ENCODE assay signal across 8 mouse cellular contexts in genomic region chr7:73616015-73616414, GRCm38 (mm10).
DNase-seq lines count a peak whose midpoint lies in the region; ATAC-seq and TF ChIP-seq lines count a peak whose summit lies in the region.

No protein-coding gene starts in this region.

- H3K4me3 ChIP-seq in kidney, postnatal 0 days (replicated peaks; ENCODE audit: low read depth, low read length): no peak overlapping the region
- peak overlapping the region; percentile 77; the same call in 1 of the 2 replicates for H3K4me3 ChIP-seq in embryonic facial prominence, embryonic 10.5 days
- H3K4me3 ChIP-seq in heart, postnatal 0 days (ENCODE audit: low read depth, low read length): no peak overlapping the region
- no peak overlapping the region; the same call in 1 of the 2 replicates for H3K4me3 ChIP-seq in midbrain, embryonic 14.5 days (replicated peaks; ENCODE audit: low read depth, low read length)

- no peak for TF ChIP-seq CTCF in kidney, postnatal 0 days (IDR thresholded peaks at IDR 0.05; ENCODE audit: low read depth)
- no peak for TF ChIP-seq CTCF in heart, postnatal 0 days (IDR thresholded peaks at IDR 0.05; ENCODE audit: low read depth)

- 16% methylated on average over 11 of the region's 11 CpGs for WGBS in kidney, postnatal 0 days
- WGBS in embryonic facial prominence, embryonic 10.5 days: 30% methylated on average over 11 of the region's 11 CpGs
- 52% methylated on average over 11 of the region's 11 CpGs for WGBS in heart, postnatal 0 days
- 19% methylated on average over 11 of the region's 11 CpGs for WGBS in midbrain, embryonic 14.5 days

- TF ChIP-seq EP300 in heart, postnatal 0 days (IDR thresholded peaks at IDR 0.05; ENCODE audit: low read depth): no peak

- H3K27me3 ChIP-seq in kidney, postnatal 0 days (ENCODE audit: insufficient read depth, low read length): no peaks in the 10 kb centered on the region
- H3K27me3 ChIP-seq in embryonic facial prominence, embryonic 10.5 days (replicated peaks; ENCODE audit: low read depth, poor library complexity, severe bottlenecking): no peaks in the 10 kb centered on the region
- no peaks in the 10 kb centered on the region for H3K27me3 ChIP-seq in heart, postnatal 0 days (ENCODE audit: control insufficient read depth, insufficient read depth, low read length)
- H3K27me3 ChIP-seq in midbrain, embryonic 14.5 days (ENCODE audit: control insufficient read depth, insufficient read depth, low read length): no peaks in the 10 kb centered on the region

- peak overlapping the region; percentile 72 for H3K4me2 ChIP-seq in kidney, postnatal 0 days (ENCODE audit: low read length)
- peak overlapping the region; percentile 62; the same call in 1 of the 2 replicates for H3K4me2 ChIP-seq in heart, postnatal 0 days (ENCODE audit: low read depth, low read length)
- peak overlapping the region; percentile 88 for H3K4me2 ChIP-seq in midbrain, embryonic 14.5 days (ENCODE audit: low read length)

- H3K4me1 ChIP-seq in kidney, postnatal 0 days (replicated peaks; ENCODE audit: insufficient read depth, low read length): peaks cover 3% of the 10 kb centered on the region
- H3K4me1 ChIP-seq in embryonic facial prominence, embryonic 10.5 days: peaks cover 48% of the 10 kb centered on the region
- peaks cover 27% of the 10 kb centered on the region for H3K4me1 ChIP-seq in heart, postnatal 0 days (ENCODE audit: control insufficient read depth, insufficient read depth)
- peaks cover 27% of the 10 kb centered on the region for H3K4me1 ChIP-seq in midbrain, embryonic 14.5 days (ENCODE audit: control insufficient read depth, insufficient read depth, low read length)

- DNase-seq in kidney, postnatal 0 days (ENCODE audit: low spot score): peak; percentile 54
- no peak for DNase-seq in kidney, postnatal 14 days
- DNase-seq in embryonic facial prominence, embryonic 10.5 days (ENCODE audit: low spot score): no peak
- DNase-seq in heart, postnatal 0 days (ENCODE audit: low spot score): no peak
- DNase-seq in midbrain, embryonic 14.5 days: no peak
- no peak for DNase-seq in thymus, postnatal 10 days (ENCODE audit: low spot score in 2 of 2)
- DNase-seq in right cerebral cortex, adult 2 months (ENCODE audit: low spot score in 2 of 2): no peak

- H3K9ac ChIP-seq in kidney, postnatal 0 days (ENCODE audit: low read depth, low read length): 0 out of 2 replicates have a peak overlapping the region, but pooled peaks have one; percentile 25
- H3K9ac ChIP-seq in heart, postnatal 0 days (replicated peaks; ENCODE audit: low read depth, low read length): peak overlapping the region; percentile 79
- no peak overlapping the region for H3K9ac ChIP-seq in midbrain, embryonic 14.5 days (replicated peaks; ENCODE audit: low read length)

- H3K36me3 ChIP-seq in kidney, postnatal 0 days (ENCODE audit: insufficient read depth, low read length): no peaks in the 10 kb centered on the region
- H3K36me3 ChIP-seq in embryonic facial prominence, embryonic 10.5 days (replicated peaks): no peaks in the 10 kb centered on the region
- H3K36me3 ChIP-seq in heart, postnatal 0 days (replicated peaks; ENCODE audit: control insufficient read depth, insufficient read depth, low read length): no peaks in the 10 kb centered on the region
- H3K36me3 ChIP-seq in midbrain, embryonic 14.5 days (ENCODE audit: control insufficient read depth, insufficient read depth, low read length): no peaks in the 10 kb centered on the region

- no peak for ATAC-seq in kidney, postnatal 0 days (replicated peaks; ENCODE audit: low FRiP score, low read depth)
- no peak for ATAC-seq in heart, postnatal 0 days (ENCODE audit: insufficient read depth, low read depth)
- no peak for ATAC-seq in midbrain, embryonic 14.5 days (ENCODE audit: low FRiP score, low TSS enrichment)
- no peak for ATAC-seq in frontal cortex, adult (ENCODE audit: low TSS enrichment)

- H3K9me3 ChIP-seq in kidney, postnatal 0 days (replicated peaks; ENCODE audit: low read length): no peaks in the 10 kb centered on the region
- no peaks in the 10 kb centered on the region for H3K9me3 ChIP-seq in embryonic facial prominence, embryonic 10.5 days
- H3K9me3 ChIP-seq in heart, postnatal 0 days (replicated peaks; ENCODE audit: control insufficient read depth, low read length): no peaks in the 10 kb centered on the region
- no peaks in the 10 kb centered on the region for H3K9me3 ChIP-seq in midbrain, embryonic 14.5 days (ENCODE audit: control insufficient read depth, low read length)

- H3K27ac ChIP-seq in kidney, postnatal 0 days: peak overlapping the region; percentile 99
- H3K27ac ChIP-seq in embryonic facial prominence, embryonic 10.5 days (replicated peaks): peak overlapping the region; percentile 100
- peak overlapping the region; percentile 99 for H3K27ac ChIP-seq in heart, postnatal 0 days (ENCODE audit: low read depth)
- H3K27ac ChIP-seq in midbrain, embryonic 14.5 days (replicated peaks; ENCODE audit: low read depth, low read length): peak overlapping the region; percentile 100
